Mouse (Mus musculus) left cerebral cortex, adult 11 months (tissue): Measurements from ENCODE around the gene 1700025C18Rik.

ENCODE experiments used
- DNase-seq: peaks from one replicate; pipeline ENCODE4 v3.0.0; 2022; ENCODE audit warnings: low spot score

Gene 1700025C18Rik

DNA sequence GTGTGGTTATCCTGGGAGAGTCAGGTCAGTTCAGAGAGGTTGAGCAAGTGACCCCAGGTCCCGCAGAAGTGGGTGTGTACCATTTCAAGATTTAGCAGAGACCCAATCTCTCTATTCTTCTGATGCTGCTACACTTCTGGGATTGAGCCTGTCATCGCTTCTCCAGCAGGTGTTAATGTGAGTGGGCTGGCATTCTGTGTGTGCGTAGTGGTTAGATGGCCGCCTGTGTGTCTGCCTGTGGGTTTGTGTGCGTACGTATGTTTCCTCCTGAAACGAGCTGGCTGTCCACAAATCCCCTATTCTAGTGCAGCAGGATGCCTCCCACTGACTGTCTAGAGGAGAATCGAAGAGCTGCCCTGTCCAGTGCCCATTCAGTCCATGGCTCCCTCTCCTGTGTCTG, 12.5 kb downstream of the 1700025C18Rik start:
- no peak for DNase-seq

DNA sequence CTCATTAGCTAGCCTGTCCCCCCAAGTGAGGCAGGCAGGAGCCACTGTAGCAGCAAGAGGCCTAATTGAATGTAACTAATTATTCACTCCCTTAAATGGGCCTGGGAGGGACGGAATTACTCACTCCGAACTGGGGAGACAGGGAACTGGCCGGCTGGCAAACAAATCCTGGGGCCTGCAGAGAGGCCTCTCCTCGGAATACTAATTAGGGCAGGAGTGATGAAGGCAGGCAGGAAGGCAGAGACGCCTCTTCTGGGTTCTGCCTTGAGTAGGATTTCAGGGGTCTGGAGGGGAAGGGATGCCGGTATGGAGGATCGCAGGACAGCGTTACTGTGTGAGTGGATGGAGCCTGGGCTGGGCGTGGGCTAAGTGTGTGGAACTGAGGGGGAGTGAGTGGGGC, 13.5 kb downstream of the 1700025C18Rik start:
- no peak for DNase-seq

DNA sequence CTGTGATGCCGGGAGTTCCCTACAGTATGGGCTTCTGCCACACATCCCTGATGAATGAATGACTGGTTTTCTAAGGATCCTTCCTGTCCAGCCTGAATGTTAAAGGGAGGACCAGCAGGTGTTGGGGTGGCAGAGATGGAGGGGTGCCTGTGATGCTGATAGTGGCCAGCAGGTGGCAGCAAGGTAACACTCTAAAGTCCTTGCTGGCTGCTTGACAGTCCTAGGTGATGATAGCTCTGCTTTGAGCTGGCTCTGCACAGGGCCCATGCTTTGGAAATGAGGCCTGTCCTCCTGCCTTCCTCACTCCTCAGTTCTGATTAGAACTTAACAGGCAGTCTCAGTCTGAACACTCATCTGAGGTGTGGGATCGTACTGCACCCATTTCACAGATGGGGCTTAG, 15.6 kb downstream of the 1700025C18Rik start:
- DNase-seq = peak; percentile 80

DNA sequence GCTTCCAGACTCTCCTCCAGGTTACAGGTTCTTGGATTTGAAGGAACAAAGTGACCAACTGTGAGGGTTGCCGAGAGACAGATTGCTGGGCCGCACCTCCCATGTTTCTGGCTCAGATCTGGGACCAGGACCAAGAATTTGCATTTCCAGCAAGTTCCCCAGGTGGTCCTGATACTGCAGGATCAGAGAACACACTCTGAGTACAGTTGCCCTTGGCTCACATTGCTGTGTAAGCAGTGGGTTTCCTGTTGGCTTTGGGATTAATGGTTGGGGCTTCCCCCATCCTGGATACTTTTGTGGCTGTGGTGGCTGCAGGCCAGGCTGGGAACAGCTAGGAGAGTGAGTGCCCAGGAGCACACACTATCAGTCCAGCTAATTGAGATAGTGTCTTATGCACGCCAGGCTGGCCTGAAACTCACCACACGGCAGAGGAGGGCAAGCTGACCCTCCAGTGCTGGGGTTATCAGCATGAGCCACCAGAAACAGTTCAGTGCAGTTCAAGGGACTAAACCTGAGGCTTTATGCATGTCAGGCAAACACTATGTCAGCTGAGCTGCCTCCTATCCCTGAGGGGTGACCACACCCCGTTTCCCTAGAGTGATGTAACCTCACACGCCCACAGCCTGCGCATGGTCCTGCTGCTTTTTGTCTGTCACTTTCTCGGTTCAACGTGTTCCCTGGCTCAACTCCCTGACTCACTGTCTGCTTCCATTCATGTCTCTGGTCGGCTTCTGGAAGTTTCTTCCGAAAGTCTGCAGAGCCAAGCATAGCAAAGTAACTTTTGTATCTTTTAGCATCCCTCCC, 16.3 kb downstream of the 1700025C18Rik start:
- DNase-seq = no peak

DNA sequence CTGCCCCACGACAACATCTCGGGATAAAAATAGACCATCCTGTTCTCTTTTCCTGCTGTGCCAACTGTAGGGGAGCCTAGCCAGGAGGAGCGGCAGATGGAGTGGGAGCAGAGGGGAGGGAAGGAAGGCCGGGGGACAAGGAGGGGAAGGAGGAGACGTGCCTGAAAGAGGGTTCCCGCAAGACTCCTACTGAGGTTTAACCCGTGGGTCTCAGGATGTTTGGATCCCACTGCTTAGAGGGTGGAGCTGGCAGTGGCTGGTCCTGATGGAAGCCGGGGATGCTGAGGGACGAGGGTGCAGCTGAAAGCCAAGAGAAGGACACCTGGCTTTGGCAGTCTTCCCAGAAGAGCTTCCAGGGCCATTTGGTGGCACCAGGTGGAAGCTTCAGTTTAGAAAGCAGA, 17.2 kb downstream of the 1700025C18Rik start:
- no peak for DNase-seq

GRCm38 (mm10) chr2:165070096-165070816, 20.3 kb downstream of the 1700025C18Rik start:
- DNase-seq = no peak

GRCm38 (mm10) chr2:165068806-165069205, 21.7 kb downstream of the 1700025C18Rik start:
- DNase-seq = no peak

DNA sequence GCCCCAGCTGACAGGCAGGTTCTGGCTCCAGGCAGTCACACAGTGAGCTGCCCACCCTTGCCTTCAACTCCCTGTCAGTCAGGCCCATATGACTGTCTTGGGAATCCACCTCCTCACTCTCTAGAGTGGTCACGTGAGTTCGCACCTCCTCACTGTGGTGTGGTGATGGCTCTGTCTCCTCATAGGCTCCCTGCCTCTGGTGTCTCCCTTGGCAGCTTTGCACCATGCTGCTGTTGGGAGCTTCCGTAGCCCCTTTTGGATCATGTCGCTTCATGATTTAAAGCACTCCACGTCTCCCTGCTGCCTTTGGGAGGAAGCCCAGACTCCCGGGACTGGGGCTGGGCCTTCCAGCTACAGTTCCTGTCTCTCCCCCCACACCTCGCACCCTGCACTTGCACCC, 26.1 kb downstream of the 1700025C18Rik start:
- no peak for DNase-seq

GRCm38 (mm10) chr2:165061638-165062433, 28.7 kb downstream of the 1700025C18Rik start:
- no peak for DNase-seq

DNA sequence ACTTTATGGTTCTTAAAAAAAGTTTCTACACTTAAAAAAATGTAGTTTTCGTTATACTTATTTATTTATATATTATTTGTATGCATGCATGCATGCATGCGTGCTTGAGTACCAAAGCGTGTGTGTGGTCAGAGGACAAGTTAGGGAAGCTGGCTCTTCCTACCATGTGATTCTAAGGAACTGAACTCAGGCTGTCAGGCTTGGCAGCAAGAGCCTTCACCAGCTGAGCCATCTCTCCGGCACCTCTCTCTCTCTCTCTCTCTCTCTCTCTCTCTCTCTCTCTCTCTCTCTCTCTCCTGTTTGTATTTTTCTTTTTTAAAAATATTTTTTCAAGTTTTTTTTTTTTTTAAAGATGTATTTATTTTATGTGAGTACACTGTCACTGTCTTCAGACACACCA, 30.6 kb downstream of the 1700025C18Rik start:
- no peak for DNase-seq

DNA sequence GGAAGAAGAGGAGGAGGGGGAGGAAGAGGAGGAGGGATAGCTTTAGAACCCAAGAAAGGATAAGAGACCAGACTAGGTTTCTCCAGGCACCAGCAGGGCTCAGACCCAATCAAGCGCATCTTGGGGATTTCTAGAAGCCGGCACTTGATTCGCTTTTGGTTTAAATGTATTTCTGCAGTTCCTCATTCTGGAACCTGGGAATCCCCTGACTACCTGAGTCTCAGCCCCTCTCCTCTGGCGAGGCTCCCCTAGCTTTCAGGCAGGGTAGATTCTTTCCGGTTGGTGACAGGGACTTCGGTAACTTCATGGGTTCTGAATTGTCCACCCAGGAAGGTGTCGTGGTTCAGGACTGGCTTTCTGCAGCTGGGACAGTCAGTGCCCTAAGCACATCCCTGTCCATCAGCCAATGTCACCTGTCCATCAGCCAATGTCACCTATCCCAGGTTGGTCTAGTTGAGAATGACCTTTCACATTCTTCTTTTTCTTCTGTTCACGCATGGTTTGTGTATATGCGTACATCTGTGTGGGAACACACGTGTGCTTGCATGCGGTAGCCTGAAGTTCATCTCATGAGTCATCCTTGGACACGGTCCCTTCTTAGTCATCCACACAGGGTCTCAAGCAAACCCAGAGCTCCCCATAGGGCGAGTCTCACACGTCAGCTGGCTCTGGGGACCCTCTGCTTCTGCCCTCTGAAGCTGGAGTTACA, 34.0 kb downstream of the 1700025C18Rik start:
- DNase-seq = no peak

DNA sequence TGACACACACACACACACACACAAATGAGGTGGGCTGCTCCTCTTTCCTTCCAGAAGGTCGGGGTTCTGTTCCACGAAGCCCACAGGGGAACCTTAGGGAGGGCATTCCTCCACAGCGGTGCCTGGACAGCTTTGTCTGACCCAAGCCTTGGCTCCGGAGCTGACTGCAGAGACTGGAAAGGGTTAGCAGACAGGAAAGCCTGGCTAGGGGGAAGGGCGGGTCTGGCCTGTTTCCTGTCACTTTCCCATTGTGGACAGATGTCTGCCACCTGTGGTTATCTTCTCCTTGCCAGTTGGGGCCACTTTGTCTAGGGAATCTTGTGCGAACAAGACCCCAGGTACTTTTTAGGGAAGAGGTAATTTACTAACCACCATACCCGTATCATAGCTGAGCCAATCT, 34.6 kb downstream of the 1700025C18Rik start:
- no peak for DNase-seq

GRCm38 (mm10) chr2:165054888-165055852, 35.4 kb downstream of the 1700025C18Rik start, which contains the start of gene Cd40:
Cd40 (plus strand) TSS chr2:165055627.
- DNase-seq = no peak

GRCm38 (mm10) chr2:165051566-165051965, 39.0 kb downstream of the 1700025C18Rik start:
- DNase-seq = no peak

GRCm38 (mm10) chr2:165050826-165051548, 39.6 kb downstream of the 1700025C18Rik start:
- DNase-seq = no peak

- DNase-seq = no peak
Observed at GRCm38 (mm10) chr2:165049044-165049443, 41.5 kb downstream of the 1700025C18Rik start.

DNA sequence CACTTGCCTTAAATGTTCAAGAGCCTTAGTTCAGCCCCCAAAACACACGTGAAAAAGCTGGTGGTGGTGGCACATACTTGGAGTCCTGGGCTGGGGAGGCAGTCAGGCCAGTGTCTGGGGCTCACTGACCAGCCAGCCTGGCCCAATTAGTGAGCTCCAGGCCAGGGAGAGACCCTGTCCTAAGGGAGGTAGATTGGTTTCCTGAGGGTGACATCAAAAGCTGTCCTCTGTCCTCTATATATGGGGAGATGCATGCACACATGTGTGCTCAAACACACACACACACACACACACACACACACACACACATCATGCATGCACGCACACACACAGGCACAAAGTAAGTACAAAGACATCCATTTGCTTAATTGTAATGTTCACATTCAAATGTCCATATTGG, 46.8 kb downstream of the 1700025C18Rik start:
- no peak for DNase-seq

GRCm38 (mm10) chr2:165043090-165043636, 47.4 kb downstream of the 1700025C18Rik start:
- no peak for DNase-seq

- DNase-seq = no peak
Observed at GRCm38 (mm10) chr2:165042126-165042525, 48.4 kb downstream of the 1700025C18Rik start.

DNA sequence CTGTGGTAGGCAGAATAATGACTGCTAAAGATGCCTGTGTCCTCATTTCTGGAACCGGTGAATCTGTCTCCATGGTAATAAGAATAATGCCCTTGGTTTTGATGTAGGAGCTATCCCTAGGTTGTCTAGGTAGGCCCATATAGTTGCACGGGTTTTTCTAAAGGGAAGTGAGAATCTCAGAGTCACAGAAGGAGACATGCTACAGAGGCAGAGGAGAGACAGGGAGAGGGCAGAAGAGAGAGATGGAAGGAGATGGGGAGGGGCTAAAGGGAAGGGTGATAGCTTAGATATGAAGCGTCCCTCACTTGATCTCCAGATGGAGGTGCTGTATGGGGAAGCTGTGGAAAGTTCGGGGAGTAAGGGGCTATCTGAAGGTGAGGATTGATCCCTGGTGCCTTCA, 53.1 kb downstream of the 1700025C18Rik start:
- no peak for DNase-seq
